Mouse (Mus musculus) embryonic stem cell, embryonic (primary cell): ENCODE data around the gene Tmod2.

Experiments
- CTCF ChIA-PET, 4 experiments: fragments of 300-600 bp in 2 of 4; fragments of 350-600 bp in 2 of 4; sonication (Branson Sonifier 250); formaldehyde crosslinking; loops; one replicate each; lab custom pipeline; 2022; ENCODE audit warnings: inconsistent platforms in 2 of 4; lab: Charles Lee
- POLR2A ChIA-PET, 4 experiments: fragments of 300-600 bp in 2 of 4; fragments of 350-600 bp in 2 of 4; sonication (Branson Sonifier 250); formaldehyde crosslinking; loops; one replicate each; lab custom pipeline; 2022; ENCODE audit warnings: antibody characterized with exemption in 4 of 4, inconsistent platforms in 1 of 4; lab: Charles Lee

The Tmod2 gene

DNA sequence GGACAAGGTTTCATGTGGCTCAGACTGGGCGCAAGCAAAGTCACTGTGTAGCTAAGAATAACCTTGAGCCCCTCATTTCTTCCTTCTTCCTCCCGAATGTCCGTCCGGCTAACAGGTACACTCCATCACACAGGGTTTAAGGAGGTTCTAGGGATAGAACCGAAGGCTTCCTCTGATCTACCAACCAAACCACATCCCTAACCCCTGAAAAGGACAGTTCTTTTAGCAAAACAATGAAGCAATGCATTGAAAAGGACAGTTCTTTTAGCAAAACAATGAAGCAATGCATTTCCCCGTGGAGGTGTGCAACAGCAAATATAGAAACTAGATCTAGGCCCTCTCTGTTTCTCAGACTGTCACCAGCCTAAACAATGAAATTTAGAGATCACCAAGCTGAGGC, 46.2 kb downstream of the Tmod2 start:
- POLR2A ChIA-PET: interaction anchor here in 2 of 4 experiments (0.6 to 2.3 kb wide), 9 partner anchors 17 to 919 kb away, joined by 3 to 7 read pairs (median 3); partner anchors contain the start of gene Lysmd2 (in 2 of the 2)
- CTCF ChIA-PET: interaction anchor here (0.6 to 1.6 kb wide), 6 partner anchors 17 to 203 kb away, joined by 3 to 6 read pairs (median 3); partner anchors contain the start of gene Leo1 (in 1 of the 4)

GRCm38 (mm10) chr9:75563622-75564021, 47.5 kb downstream of the Tmod2 start:
- POLR2A ChIA-PET: interaction anchor here in 1 of 4 experiments (0.6 to 2.3 kb wide), 5 partner anchors 22 to 70 kb away, joined by 3 to 7 read pairs (median 4); partner anchors contain the start of gene Lysmd2

GRCm38 (mm10) chr9:75563176-75563575, 47.9 kb downstream of the Tmod2 start:
- ChIA-PET CTCF (interaction anchor here in 3 of 4 experiments (0.6 to 0.7 kb wide), 4 partner anchors 94 to 302 kb away, joined by 3 to 13 read pairs (median 4); no protein-coding TSS in a partner anchor), POLR2A (interaction anchor here in 1 of 4 experiments (0.7 to 2.3 kb wide), 5 partner anchors 22 to 1877 kb away, joined by 3 to 7 read pairs (median 4); partner anchors contain the start of gene Lysmd2)

More at GRCm38 (mm10) chr9:75563622-75564021, 47.5 kb downstream of the Tmod2 start:
- CTCF ChIA-PET: interaction anchor here in 3 of 4 experiments (0.7 to 0.9 kb wide), 3 partner anchors 96 to 302 kb away, joined by 4 to 13 read pairs (median 5); no protein-coding TSS in a partner anchor

DNA sequence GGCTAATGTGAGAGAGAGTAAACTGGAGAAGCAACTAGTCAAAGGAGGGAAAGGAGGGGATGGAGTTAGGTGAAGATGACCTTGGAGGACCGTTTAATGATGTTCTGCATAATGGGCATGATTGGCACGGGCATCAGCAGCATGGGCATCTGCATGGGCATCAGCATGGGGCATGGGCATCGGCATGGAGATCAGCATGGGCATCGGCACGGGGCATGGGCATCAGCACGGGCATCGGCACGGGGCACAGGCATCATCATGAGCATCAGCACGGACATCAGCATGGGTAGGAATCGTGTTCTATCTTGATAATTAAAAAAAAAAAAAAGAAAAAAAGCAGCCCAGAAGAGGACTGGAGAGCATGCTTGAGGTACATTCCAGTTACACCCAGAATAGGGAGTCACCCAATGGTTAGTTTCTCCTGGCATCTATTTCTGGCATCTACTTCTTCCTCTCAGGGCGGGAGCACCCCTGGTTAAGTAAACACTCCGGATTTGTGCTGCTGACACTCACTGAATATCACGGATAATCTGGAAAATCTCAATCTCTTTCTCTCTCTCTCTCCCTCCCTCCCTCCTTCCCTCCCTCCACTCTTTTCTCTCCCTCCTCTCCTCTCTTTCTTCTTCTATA, 50.0 kb downstream of the Tmod2 start:
- CTCF ChIA-PET: no interaction called here

GRCm38 (mm10) chr9:75560353-75560752, 50.8 kb downstream of the Tmod2 start:
- CTCF ChIA-PET: no interaction called here
- POLR2A ChIA-PET: interaction anchor here in 2 of 4 experiments (0.6 to 1.3 kb wide), 3 partner anchors 9 to 65 kb away, joined by 3 read pairs; partner anchors contain the start of gene Lysmd2 (in 1 of the 2)

More for the DNA sequence above, 50.0 kb downstream of the Tmod2 start:
- POLR2A ChIA-PET: no interaction called here

DNA sequence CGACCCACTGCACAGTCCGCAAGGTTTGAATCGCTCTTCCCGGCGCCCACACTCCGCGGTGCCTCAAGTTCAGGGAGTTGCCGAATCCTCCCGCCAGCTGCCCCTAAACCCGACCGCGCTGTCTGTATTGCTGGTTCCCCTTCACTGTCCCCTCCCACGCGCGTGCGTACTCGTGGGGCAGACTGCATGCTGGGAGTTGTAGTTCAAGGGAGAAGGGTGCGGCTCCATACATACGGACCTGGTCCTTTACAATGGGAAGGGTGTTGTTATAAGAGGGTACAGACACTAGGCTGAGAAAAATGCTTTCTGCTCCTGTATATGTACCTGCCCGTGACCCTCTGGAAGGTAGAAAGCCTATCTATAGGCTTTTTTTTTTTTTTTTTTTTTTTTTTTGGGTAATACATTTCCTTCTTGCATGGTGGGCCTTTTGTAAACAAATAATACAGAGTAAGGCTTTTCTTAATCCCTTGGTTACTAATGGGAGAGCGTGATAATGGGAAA, 51.6 kb downstream of the Tmod2 start, which contains the start of gene Tmod3:
Gene Tmod3, minus strand, starts transcription at position 146 of the 501 bp plus-strand sequence.
- POLR2A ChIA-PET: interaction anchor here in 3 of 4 experiments (0.7 to 1.7 kb wide), 13 partner anchors 10 to 198 kb away, joined by 3 to 7 read pairs (median 4); partner anchors contain the start of genes Leo1 (in 1 of the 3) and Lysmd2 (in 1 of the 3)
- CTCF ChIA-PET: interaction anchor here in 2 of 4 experiments (0.6 to 1.9 kb wide), 3 partner anchors 23 to 93 kb away, joined by 3 to 5 read pairs (median 3); no protein-coding TSS in a partner anchor

DNA sequence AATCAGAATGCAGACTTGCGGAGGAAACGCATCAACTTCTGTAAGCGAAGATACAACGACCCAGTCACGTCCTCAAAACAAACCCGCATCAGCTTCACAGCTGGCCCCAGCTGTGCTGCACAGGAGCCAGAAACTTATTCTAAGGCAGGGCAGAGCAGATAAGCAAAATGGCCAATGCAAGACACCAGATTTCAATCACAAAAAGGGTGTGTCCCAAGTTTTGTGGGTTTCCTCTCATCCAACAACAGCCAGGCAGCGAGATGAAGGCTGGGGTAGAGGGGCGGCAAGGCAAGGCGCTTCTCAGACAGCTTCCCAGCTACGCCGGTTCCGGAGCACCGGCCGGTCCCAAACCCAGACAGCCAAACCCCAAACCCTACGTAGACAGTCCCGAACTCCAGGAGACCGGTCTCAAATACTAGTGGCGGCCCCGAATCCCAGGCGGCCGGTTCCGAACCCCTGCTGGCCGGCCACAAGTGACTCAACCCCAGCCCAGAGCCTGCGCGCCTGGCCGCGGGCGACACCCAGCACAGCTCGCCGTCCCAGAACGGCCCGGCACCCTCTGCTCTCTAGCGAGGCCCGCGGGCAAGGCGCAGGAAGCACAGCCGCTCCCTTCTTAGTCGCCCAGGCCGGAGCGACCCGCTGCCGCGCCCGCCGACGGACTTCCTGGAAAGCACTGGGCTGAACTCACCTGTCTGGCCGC, 52.2 kb downstream of the Tmod2 start:
- ChIA-PET POLR2A (interaction anchor here in 3 of 4 experiments (0.7 to 1.7 kb wide), 14 partner anchors 11 to 197 kb away, joined by 3 to 7 read pairs (median 4); partner anchors contain the start of gene Leo1 (in 1 of the 3)), CTCF (interaction anchor here in 2 of 4 experiments (0.6 to 1.9 kb wide), 3 partner anchors 23 to 92 kb away, joined by 3 to 5 read pairs (median 3); no protein-coding TSS in a partner anchor)

DNA sequence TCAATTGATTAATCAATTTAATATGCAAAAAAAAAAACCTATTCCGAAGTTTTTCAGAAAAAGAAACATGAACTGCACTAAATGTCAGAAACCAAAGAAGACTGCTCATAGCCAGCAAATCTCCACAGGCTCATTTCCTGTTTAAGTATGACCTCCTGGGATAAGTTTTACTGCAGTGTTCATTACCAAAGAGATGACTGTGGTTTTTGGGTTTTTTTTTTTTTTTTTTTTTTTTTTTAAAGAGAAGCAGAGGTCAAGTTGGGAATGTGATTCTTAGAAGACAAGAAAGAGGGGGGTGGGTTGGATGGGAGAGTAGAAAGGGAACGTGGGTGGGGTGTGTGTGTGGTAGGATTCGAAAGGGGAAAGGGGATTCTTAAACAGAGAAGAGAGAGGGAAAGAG, 52.8 kb downstream of the Tmod2 start:
- ChIA-PET POLR2A (interaction anchor here in 3 of 4 experiments (0.6 to 1.7 kb wide), 13 partner anchors 11 to 196 kb away, joined by 3 to 7 read pairs (median 3); partner anchors contain the start of gene Leo1 (in 1 of the 3)), CTCF (interaction anchor here in 1 of 4 experiments (1.9 kb wide), 1 partner anchor 24 kb away, joined by 5 read pairs; no protein-coding TSS in a partner anchor)

GRCm38 (mm10) chr9:75553719-75554118, 57.4 kb downstream of the Tmod2 start:
- ChIA-PET CTCF (interaction anchor here in 1 of 4 experiments (1.4 kb wide), 1 partner anchor 28 kb away, joined by 3 read pairs; no protein-coding TSS in a partner anchor), POLR2A (no interaction called here)

GRCm38 (mm10) chr9:75551342-75551741, 59.8 kb downstream of the Tmod2 start:
- POLR2A ChIA-PET: interaction anchor here in 1 of 4 experiments (0.7 kb wide), 1 partner anchor 72 kb away, joined by 3 read pairs; no protein-coding TSS in a partner anchor
- CTCF ChIA-PET: no interaction called here

GRCm38 (mm10) chr9:75549010-75549409, 62.1 kb downstream of the Tmod2 start:
- CTCF ChIA-PET: no interaction called here

GRCm38 (mm10) chr9:75546885-75547553, 64.1 kb downstream of the Tmod2 start:
- CTCF ChIA-PET: no interaction called here
- POLR2A ChIA-PET: interaction anchor here in 2 of 4 experiments (0.6 to 2.3 kb wide), 9 partner anchors 9 to 338 kb away, joined by 3 to 7 read pairs (median 3); partner anchors contain the start of gene Tmod3 (in 2 of the 2)

More at GRCm38 (mm10) chr9:75549010-75549409, 62.1 kb downstream of the Tmod2 start:
- POLR2A ChIA-PET: no interaction called here

DNA sequence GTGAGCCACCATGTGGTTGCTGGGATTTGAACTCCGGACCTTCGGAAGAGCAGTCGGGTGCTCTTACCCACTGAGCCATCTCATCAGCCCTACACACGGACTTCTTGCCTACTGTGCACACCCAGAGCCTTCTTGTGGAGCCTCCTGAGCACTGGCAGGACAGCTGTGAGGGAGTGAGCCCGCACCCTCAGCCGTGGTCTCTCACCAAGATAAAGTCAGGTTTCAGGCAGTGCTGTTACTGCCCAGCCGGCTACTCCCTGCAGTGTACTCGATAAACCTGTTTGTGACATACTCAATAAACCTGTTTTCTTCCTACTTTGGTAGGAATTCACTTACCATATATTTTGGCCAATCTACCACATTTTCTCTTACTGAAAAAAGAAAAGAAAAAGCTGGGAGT, 65.6 kb downstream of the Tmod2 start:
- ChIA-PET CTCF (no interaction called here), POLR2A (interaction anchor here in 2 of 4 experiments (0.6 to 1.3 kb wide), 4 partner anchors 8 to 229 kb away, joined by 3 to 9 read pairs (median 4); no protein-coding TSS in a partner anchor)

- ChIA-PET POLR2A (interaction anchor here in 3 of 4 experiments (0.5 to 1.9 kb wide), 9 partner anchors 9 to 571 kb away, joined by 3 to 6 read pairs (median 5); partner anchors contain the start of genes Tmod3 (in 2 of the 3) and Lysmd2 (in 1 of the 3)), CTCF (interaction anchor here in 3 of 4 experiments (0.5 to 1.2 kb wide), 4 partner anchors 13 to 278 kb away, joined by 3 to 6 read pairs (median 4); no protein-coding TSS in a partner anchor)
Observed at GRCm38 (mm10) chr9:75541497-75541896, 69.6 kb downstream of the Tmod2 start.

GRCm38 (mm10) chr9:75536422-75536821, 74.7 kb downstream of the Tmod2 start:
- ChIA-PET POLR2A (interaction anchor here in 1 of 4 experiments (1.3 to 1.7 kb wide), 3 partner anchors 10 to 68 kb away, joined by 3 to 5 read pairs (median 5); no protein-coding TSS in a partner anchor), CTCF (interaction anchor here in 1 of 4 experiments (2.3 kb wide), 1 partner anchor 8 kb away, joined by 6 read pairs; no protein-coding TSS in a partner anchor)

GRCm38 (mm10) chr9:75534431-75534962, 76.6 kb downstream of the Tmod2 start:
- ChIA-PET POLR2A (interaction anchor here in 2 of 4 experiments (0.6 to 1.3 kb wide), 4 partner anchors 11 to 448 kb away, joined by 3 read pairs; no protein-coding TSS in a partner anchor), CTCF (no interaction called here)
